Mouse (Mus musculus) cerebellum, postnatal 4 days (tissue): ENCODE data around the gene Glod5.
"Not testable (repeated sequence)": the region's sequence is repeated elsewhere in the genome, so short reads cannot be mapped to it uniquely, and the experiment has no call there.

ENCODE experiments used
- DNase-seq, 2 experiments: peaks; one replicate each; pipeline ENCODE4 v3.0.0; 2022; ENCODE audit warnings: low spot score in 2 of 2, mixed read lengths in 1 of 2

Glod5 gene

DNA sequence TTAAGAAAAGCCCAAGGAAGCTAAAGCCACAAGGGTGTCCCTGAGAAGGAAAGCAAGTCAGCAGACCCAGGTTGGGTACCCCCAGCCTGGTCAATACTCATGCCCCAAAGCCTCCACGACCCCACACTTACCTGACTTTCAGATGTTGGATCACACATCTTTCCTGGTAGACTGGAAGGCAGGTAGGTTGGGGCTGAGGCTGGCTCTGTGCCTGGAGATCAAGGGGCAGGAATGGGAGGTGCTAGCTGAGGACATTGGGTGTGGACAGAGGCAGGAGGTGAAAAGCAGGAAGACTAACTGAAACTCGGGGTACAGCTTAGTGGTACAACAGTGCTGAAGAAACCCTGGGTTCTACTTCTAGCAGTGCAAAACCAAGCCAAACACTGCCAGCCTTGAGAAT lies at the start of gene Glod5:
Glod5 (minus strand) TSS at position 207 of the 400 bp plus-strand sequence.
- DNase-seq, result no peak

DNA sequence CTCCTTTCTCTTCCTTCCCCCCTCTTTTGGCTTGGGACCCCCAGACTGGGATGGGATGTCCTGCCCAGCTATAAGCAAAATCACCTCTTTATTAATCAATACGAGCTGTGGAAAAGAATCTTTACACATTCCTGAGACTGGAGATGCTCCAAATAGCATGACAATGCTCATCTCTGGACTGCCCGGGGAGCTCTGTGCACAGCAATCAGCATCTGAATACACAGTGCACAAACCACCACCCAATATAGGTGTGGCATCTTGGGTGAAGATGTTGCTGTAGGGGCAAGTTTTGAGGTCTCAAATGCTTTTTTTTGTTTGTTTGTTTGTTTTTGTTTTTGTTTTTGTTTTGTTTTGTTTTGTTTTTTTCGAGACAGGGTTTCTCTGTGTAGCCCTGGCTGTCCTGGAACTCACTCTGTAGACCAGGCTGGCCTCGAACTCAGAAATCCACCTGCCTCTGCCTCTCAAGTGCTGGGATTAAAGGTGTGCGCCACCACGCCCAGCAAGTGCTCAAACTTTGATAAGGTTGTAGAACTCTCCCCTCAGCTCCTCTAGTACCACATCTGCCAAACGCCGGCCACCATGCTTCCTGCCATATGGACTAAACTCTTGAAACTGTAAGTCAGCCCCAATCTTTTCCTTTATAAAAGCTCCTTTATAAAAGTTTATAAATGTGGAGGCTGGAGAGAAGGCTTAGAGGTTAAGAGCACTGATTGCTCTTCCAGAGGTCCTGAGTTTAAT lies 32.9 kb upstream of the Glod5 start:
- not testable (repeated sequence) for DNase-seq

DNA sequence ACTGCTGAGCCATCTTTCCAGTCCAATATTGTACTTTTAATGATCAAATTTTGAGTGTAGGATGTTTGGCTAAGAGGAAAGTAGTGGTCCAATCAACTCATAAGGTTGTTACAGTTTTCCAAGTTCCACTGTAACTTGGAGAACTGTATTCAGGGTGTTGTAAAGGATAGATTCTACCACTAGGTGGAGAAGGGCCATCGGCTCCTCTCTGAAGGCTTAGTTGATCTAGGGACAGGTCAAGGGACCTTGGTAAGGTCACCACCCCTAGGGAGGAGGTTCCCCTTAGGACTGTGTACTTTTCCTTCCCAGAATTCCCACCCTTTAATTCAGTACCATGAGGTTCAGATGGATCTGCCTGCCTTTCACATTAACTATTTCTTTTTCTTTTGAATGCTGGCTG lies 14.7 kb upstream of the Glod5 start:
- no peak for DNase-seq

DNA sequence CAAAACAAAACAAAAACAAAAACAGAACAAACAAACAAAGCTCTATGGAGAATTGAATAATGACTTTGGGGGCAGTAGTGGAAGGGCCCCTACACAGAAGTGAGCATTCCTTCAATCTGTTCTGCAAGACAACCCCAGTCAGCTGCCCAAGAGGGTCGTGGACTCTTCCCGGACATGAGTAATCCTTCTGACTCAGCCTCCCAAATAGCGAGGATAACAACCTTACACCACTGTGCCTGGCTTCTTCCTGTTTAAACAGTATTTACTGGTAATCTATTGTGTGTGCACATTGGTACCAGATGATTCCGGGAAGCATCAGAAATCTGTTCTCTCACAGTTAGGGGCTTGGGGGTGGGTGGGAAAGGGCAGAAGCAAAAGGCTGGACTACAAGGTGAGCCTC lies 8.5 kb upstream of the Glod5 start:
- DNase-seq, result no peak

DNA sequence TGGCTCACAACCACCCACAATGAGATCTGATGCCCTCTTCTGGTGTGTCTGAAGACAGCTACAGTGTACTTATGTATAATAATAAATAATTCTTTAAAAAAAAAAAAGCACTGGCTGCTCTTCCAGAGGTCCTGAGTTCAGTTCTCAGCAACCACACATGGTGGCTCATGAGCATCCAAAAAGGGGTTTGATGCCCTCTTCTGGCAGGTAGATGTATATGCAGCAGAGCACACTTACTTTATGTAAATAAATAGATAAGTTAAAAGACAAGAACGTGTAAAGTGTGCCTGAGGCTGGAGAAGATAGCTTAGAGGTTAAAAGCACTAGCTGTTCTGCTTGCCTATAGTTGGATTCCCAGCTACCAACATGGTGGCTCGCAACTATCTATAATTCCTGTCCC lies 6.5 kb upstream of the Glod5 start:
- no peak for DNase-seq

DNA sequence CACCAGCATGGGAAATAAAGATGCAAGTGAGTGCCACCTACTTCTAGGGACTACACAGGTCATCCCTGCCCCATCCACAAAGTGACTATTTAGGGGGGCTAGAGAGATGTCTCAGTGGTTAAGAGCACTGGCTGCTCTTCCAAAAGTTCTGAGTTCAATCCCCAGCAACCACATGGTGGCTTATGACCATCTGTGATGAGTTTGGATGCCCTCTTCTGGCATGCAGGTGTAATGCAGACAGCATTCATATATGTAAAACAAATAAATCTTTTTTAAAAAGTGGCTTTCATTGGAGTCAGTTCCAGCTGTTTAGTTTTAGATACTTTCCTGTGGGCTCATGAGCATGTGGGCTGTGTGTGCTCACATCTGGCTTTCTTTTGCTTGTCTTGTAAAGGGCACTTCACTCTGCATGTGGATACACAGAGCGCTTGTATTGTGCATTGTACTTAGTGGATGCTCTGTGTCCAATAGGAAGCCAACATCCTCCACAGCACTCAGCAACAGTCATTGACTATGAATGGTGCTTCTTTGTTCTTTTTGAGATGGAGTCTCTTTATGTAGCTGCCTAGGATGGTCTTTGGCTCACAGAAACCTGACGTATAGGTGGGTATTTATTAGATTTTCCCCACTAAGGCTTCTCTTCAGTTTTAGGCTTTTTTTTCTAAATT lies 2.0 kb upstream of the Glod5 start:
- DNase-seq, result no peak

DNA sequence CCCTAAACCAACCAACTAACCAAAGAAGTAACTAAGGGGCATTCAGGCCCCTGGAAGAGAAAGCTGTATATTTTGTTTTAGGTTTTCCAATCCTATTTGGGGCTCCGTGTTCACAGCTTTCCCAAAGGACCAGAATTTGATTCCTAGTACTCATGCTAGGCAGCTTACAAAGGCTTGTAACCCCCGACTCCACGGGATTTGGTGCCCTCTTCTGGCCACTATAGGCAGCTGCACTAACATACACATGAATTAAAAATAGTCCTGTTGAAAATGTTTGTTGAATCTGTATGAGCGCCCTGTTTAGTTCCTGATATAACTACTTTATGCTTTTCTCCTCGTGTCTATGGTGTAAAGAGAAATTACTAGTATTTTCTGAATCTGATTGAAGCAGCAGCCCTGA lies 1.1 kb downstream of the Glod5 start:
- DNase-seq, result peak in 1 of 2 experiments; percentile 4

DNA sequence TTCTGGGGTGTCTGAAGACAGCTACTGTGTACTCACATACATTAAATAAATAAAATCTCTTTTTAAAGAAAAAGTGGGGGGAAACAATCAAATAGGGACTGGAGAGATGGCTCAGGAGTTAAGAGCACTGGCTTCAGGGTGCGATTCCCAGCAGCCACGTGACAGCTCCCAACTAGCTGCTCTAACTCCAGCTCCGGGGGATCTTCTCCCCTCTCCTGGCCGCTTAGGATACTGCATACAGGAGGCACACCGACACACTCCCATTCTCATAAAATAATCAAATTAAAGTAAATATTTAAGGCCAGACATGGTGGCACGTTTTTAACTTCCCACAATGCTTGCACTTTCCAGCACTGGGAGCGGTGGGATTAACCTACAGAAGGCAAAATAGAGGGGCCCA lies 2.6 kb downstream of the Glod5 start:
- DNase-seq, result peak in 1 of 2 experiments; percentile 6

DNA sequence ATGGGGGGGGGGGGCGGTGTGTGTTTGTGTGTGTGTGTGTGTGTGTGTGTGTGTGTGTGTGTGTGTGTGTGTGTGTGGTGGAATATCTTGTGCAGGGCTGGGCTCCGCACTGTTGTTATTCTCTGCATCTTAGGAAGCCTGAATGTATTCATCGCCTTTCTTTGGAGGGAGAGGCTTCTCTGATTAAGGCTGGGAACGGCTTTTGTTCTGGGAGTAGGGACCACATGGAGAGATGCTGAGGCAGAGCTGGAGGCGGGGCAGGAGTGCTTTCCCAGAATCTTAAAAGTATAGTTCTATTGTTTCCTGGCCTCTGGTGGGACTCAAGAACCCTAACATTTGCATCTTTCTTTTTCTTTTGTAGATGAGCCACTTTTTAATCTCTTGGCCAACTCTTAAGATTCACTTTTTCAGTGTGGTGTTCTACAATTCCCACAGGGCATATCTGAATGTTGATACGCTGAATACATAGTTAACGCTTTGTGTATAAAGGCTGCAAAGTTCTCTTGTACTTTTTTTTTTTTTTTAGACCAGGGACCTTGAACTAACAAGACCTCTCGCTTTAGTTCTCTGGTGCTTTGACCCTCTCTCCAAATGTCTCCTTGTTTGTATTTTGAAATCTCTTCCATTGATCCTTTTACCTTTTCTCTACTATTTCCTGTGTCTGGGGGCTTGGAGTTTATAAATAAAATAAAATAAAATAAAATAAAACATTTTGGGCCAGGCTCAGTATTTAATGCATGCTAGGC lies 4.5 kb downstream of the Glod5 start:
- DNase-seq, result no peak

DNA sequence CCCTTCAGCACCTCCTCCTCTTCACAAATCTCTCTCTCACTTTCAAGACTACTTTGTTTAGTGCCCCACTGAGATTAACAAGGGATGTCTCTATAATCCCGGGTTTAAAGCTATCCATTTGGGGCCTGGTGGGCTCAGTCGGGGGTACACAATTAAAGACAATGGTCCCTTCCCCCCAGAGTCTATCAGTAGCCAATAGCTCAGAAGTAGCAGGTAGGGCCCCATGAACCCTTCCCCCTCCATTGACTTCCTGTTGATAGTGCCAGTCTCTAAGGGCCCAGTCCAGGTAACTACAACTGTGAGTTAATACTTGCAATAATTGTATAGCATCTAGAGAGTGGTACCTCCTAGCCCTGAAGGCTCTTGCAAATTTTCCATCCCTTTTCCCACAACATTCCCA lies 5.1 kb downstream of the Glod5 start:
- no peak for DNase-seq

DNA sequence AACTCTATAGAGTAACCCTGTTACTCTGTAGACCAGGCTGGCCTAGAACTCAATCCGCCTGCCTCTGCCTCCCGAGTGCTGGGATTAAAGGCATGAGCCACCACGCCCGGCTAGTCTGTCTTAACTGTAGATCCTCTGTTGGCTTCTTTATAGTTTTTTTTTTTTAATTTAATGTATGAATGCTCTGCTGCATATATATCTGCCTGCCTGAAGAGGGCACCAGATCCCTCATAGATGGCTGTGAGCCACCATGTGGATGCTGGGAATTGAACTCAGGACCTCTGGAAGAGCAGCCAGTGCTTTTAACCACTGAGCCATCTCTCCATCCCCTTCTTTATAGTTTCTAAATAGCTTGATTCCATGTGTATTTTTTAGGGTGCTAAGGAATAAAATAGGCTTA lies 8.9 kb downstream of the Glod5 start:
- not testable (repeated sequence) for DNase-seq

DNA sequence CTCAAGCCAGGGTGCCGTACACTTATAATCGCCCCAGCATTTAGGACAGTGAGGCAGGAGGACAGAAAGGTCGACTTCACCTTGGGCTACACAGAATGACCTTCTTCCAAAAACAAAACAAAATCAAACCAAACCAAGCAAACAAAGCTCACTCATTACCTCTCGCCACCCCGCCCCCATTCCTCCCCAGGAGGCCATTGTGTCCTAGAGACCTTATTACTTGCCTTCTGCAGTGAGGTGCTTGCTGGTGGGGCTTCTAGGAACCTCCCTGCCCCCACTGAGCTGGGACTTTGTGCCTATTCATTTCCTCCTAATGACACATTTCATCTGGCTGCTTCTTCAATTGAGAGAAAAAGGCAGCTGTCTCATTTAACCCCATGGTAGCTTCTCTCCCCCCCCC lies 9.7 kb downstream of the Glod5 start:
- no peak for DNase-seq

DNA sequence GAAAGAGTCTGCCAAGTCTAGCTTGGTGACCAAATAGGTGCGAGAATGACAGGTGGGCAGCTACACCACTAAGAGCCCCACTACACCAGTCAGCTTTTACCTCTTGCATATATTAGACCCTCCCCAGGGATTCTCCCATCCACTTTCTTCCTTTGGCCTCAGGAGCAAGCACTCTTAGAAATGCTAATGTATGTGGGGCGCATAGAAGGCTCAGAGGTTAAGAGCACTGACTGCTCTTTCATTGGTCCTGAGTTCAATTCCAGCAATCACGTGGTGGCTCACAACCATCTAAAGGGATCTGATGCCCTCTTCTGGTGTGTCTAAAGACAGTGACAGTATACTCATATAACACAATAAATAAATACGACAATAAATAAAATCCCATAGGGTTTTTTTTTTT lies 15.3 kb downstream of the Glod5 start:
- DNase-seq, result no peak

DNA sequence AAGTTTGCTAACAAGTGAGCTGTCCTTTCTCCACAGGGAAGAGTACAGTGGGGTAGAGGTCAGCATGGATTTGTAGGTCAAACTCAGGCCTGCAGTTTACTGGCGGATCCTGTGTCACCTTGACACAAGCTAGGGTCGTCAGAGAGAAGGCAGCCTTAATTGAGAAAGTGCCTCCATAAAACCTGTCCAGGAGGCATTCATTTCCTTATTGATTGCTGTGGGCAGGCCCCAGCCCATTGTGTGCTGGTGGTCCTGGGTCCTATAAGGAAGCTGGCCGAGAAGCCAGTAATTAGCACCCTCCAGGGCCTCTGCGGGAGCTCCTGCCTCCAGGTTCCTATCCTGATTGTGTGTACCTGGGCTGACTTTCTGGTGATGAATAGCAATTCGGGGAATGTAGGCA lies 16.3 kb downstream of the Glod5 start:
- DNase-seq, result no peak

DNA sequence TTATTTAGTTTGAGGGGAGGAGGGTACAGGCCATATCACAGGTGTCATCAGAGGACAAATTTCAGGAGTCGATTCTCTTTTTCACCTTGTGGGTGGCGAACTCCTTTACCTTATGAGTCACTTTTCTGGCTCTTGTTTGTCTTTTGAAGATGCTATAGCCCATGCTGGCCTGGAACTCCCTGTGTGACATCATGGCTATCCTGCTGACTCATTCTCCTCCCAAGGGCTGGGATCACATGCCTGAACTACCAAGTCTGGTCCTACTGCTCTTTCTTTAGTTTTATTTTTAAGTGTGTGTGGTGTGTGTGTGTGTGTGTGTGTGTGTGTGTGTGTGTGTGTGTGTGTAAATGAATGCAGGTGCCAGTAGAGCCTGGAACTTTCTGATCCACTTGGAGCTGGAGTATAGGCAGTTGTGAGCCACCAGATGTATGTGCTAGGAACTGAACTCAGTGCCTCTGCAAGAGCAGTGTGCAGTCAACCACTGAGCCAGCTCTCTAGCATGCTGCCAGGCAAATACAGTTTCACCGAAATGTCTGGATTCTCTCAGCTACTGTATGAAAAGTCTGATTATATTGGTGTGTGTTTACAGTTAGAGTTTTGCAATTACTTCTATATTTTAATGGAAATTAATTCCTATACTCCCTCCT lies 17.6 kb downstream of the Glod5 start:
- DNase-seq, result no peak

DNA sequence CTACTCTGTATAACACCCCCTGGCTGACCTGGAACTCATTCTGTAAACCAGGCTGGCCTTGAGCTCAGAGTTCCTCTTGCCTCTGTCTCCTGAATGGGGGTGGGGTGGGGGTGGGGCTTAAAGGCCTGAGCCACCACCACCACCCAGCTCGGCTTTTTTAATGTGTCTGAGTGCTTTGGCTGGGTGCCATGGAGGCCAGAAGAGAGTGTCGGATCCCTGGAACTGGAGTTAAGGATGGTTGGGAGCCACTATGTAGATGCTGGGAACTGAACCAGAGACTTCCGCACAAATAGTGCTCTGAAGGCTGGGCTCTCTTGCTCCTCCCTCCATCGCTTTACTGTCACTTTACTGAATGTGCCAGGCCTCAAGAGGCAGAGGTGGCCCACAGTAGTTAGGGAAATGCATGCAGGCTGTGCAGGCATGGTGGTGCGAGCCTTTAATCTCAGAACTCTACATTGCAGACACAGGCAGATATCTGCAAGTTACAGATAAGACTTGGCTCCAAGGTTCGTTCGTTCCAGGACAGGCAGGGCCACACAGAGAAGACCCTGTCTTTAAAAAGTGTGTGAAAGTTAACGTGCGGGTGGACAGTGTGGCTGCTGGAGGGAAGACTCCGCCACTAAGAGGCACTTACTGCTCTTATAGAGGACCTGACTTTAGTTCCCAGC lies 25.1 kb downstream of the Glod5 start:
- no peak for DNase-seq

DNA sequence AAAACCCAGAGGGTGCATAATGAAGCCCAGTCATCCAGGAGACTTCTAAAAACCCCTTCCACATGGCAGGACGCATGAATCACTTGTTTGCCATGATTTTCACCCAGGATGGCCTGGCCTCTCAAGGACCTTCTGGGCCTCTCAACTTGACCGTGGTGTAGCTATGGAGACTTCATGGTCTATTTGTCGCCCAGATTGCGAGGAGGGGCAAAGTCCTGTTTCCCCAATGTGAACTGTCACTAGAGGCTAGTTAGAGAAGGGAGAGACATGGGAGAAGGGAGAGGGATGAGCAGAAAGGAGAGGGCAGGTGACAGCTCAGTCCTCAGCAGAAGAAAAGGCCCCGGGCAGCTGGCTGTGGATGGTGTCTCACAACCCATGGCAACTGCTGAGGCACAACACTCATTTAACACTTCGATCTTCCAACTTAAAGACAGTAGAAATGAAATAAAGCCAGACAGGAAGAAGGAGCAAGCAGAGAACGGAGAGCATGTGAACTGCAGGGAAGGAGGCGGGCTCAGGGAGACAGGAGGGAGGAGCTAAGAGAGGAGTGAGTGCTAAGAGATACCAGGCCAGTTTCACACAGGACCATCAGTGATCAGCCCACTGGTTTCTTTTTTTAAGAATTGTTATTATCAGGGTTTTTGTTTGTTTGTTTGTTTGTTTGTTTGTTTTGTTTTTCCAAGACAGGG lies 25.8 kb downstream of the Glod5 start:
- no peak for DNase-seq

DNA sequence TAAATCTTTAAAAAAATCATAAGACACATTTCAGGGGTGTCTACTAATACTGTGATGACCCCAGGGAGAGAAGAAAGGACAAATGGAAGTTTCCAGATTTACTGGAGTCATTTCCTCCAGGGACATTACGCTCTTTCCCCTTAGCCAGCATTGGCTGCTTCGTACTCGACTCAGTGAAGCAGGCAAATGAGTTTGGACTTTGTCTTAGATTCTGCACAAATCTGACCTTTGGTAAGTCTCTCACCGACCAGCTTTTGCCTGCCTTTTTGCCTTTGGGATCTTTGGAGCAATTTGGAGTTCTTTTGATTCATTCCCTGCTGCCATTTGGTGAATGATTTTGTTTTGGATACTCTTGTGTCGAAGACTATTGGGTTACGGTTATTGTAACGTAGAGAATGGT lies 36.9 kb downstream of the Glod5 start:
- no peak for DNase-seq

DNA sequence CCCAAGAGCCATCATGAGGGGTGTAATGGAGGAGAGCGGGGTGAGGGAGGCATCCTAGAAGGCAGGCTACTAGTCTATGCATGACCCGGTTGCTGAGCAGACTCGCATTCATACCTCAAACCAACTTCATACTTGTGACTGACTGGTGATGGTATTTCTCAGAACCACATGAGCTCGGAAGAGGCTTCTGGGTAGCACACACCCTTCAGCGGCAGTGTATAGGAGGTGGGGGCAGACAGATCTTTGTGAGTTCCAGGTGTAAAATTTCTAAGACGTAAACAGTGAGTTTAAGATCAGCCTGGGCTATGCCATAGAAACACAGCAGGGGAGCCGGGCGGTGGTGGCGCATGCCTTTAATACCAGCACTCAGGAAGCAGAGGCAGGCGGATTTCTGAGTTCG lies 40.4 kb downstream of the Glod5 start, which contains the start of gene Gata1:
Gata1 (minus strand) TSS at position 180 of the 400 bp plus-strand sequence.
- DNase-seq, result no peak

DNA sequence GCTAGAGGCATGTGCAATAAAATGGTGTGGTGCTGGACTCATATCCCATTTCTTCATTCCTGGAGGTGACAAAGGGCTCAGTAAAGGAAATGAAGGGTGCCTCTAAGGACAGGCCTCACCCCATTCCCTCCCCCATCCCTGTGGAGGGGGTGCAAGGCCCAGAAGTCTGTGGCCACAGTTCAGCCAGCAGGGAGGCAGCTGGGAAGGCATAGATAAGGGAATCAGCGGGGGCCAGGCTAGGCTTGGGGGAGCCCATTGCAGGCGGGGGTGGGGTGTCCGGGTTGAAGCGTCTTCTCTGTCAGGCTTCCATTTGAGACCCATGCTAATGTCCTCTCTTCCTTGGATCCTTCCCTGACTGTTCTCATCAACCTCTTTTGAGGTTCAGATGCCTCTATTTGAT lies 47.0 kb downstream of the Glod5 start:
- DNase-seq, result no peak

DNA sequence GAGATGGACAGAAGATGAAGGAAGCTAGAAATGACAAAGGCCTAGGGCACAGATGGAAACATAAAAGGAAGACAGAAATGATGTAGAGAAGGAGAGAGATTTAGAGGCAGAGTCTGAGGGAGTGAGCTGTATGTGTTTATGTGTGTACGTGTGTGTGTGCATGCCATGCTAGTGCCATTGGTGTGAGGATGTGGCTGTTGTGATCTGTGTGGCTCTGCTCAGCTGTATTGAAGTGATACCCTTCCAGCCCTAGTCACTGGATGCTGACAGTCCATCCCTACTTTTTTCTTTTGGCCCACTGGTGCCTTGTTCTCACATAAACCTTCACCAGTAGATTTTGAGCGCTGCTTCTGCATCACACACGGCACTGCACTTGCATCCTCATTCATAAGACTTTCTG lies 49.4 kb downstream of the Glod5 start:
- DNase-seq, result no peak
